Mouse (Mus musculus) heart, postnatal 4 days (tissue): ENCODE results near the gene Hoxa6. TPM values are rescaled to one million over a fixed set of nuclear protein-coding genes. Genes with fewer than 3 reads are reported as not detected.

Experiments used
- DNase-seq: peaks from one replicate; pipeline ENCODE4 v3.0.0; 2021
- total RNA-seq, 2 experiments: library from RNA; stranded (reverse); gene quantifications; 2 replicates each; pipeline ENCODE4 v1.2.3; 2021

Hoxa6 gene
- total RNA-seq, 2 experiments from 2014 or later, result not detected

- no peak for DNase-seq
Observed at GRCm38 (mm10) chr6:52176391-52176790, 32.1 kb downstream of the Hoxa6 start.

GRCm38 (mm10) chr6:52175864-52176263, 32.7 kb downstream of the Hoxa6 start:
- DNase-seq, result peak; percentile 31

GRCm38 (mm10) chr6:52174968-52175751, 33.4 kb downstream of the Hoxa6 start:
- DNase-seq, result peak; percentile 27

- DNase-seq, result no peak
Observed at GRCm38 (mm10) chr6:52173648-52174047, 34.9 kb downstream of the Hoxa6 start.

GRCm38 (mm10) chr6:52172501-52172900, 36.0 kb downstream of the Hoxa6 start:
- peak; percentile 76 for DNase-seq

GRCm38 (mm10) chr6:52171938-52172337, 36.6 kb downstream of the Hoxa6 start:
- no peak for DNase-seq

GRCm38 (mm10) chr6:52171331-52171730, 37.2 kb downstream of the Hoxa6 start:
- DNase-seq, result no peak

- no peak for DNase-seq
Observed at GRCm38 (mm10) chr6:52170898-52171223, 37.7 kb downstream of the Hoxa6 start.

- DNase-seq, result no peak
Observed at GRCm38 (mm10) chr6:52170166-52170897, 38.2 kb downstream of the Hoxa6 start.

GRCm38 (mm10) chr6:52169499-52170165, 38.9 kb downstream of the Hoxa6 start:
- no peak for DNase-seq

- peak; percentile 29 for DNase-seq
Observed at GRCm38 (mm10) chr6:52168191-52169055, 40.1 kb downstream of the Hoxa6 start.

- DNase-seq, result no peak
Observed at GRCm38 (mm10) chr6:52167736-52168161, 40.8 kb downstream of the Hoxa6 start.

- DNase-seq, result no peak
Observed at GRCm38 (mm10) chr6:52167176-52167575, 41.3 kb downstream of the Hoxa6 start.

GRCm38 (mm10) chr6:52166431-52167077, 42.0 kb downstream of the Hoxa6 start:
- DNase-seq, result no peak

- DNase-seq, result peak; percentile 30
Observed at GRCm38 (mm10) chr6:52165441-52166370, 42.8 kb downstream of the Hoxa6 start.

GRCm38 (mm10) chr6:52164626-52165440, 43.7 kb downstream of the Hoxa6 start, which contains the start of gene Hoxa2:
Hoxa2 (minus strand) TSS chr6:52164831.
- DNase-seq, result peak; percentile 15

- DNase-seq, result no peak
Observed at GRCm38 (mm10) chr6:52164051-52164625, 44.4 kb downstream of the Hoxa6 start.

GRCm38 (mm10) chr6:52163366-52164031, 45.0 kb downstream of the Hoxa6 start:
- DNase-seq, result no peak
